Mouse (Mus musculus): Measurements from ENCODE around the gene Vps53. TPM values are rescaled to one million over a fixed set of nuclear protein-coding genes. Genes with fewer than 3 reads are reported as not detected.
A peak's percentile ranks its signal among the peaks of the same experiment; 100 is the strongest.

Vps53 gene
- polyA plus RNA-seq, 1 experiment: 40.1 TPM

DNA sequence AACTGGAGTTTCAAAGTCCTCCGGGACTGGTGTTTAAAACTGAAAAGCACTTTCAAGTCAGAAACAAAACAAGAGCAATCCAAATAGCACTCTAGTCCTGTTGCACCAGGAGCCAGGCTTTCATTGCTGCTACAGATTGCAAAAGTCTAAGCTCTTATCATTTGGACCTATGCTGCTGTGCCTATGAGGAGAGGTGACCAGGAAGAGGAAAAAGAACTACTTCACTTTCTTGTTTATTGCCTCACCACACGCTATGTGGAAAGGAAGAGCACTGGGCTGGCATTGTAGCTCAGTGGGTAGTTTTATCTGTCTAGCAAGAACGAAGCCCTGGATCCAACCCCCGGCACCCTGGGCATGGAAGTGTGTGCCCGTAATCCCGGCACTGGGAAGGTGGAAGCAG is 146.1 kb downstream of the Vps53 start:
- H3K27ac ChIP-seq (ENCODE audit: insufficient read depth, low read length): no peak overlapping the region
- no peak overlapping the region for H3K4me3 ChIP-seq (ENCODE audit: insufficient read depth, low read length)
- no peak for TF ChIP-seq CTCF (IDR thresholded peaks at IDR 0.05; ENCODE audit: borderline replicate concordance, insufficient read depth, low read length)
- TF ChIP-seq POLR2A (IDR thresholded peaks at IDR 0.05; ENCODE audit: low read depth, low read length): no peak
- no peaks in the 10 kb centered on the region for H3K4me1 ChIP-seq (ENCODE audit: control insufficient read depth, insufficient read depth, low read length)

- Histone ChIP-seq H3K4me3 (ENCODE audit: insufficient read depth, low read length) (no peak overlapping the region), H3K27ac (ENCODE audit: insufficient read depth, low read length) (peak overlapping the region; percentile 30), H3K4me1 (ENCODE audit: control insufficient read depth, insufficient read depth, low read length) (no peaks in the 10 kb centered on the region)
- no peak for TF ChIP-seq POLR2A (IDR thresholded peaks at IDR 0.05; ENCODE audit: low read depth, low read length)
- TF ChIP-seq CTCF (IDR thresholded peaks at IDR 0.05; ENCODE audit: borderline replicate concordance, insufficient read depth, low read length): no peak
Measured at GRCm38 (mm10) chr11:76028072-76028465, 151.4 kb downstream of the Vps53 start.

DNA sequence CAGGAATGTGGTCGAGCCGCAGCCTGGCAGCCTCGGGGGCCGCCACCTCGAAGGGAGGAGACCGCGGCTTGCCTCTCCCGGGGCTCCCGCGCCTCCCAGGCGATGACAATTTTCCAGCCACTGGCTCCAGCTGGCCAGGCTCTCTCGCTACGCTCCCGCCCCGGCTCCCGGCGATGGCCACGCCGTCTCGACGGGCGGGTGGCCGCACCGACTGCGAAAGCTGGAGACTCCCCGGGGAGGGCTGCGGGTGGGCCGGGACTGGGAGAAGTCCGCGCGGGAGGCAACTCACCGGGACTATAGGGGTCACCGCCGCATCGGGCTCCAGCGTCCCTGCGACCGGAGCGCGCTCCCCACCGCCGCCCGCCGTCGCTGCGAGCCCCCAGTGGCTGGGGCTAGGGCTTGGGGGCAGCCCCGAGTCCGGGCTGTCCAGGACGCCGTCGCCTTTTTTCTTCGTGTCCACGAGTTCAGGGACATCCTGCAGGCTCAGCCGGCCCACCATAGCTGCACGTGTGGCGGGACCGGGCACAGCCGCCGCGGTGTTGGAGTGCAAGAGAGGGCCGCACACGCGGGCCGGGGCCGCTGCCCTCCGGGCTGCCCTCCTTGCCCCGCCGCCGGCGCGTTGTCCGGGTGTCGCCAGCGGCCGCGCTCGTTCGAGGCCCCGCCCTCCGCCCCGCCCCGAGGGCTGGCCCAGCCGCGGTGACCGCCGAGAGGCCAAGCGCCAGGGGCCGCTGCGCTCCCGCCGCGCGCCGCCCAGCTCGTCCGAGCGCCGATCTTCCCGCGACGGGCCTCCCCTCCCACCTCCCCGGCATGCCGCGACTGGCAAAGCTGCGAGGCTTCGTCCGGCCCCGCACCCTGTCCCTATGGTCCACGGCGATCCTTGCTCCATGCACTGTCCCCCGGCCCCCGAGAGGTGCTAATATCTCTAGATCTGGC is 152.0 kb downstream of the Vps53 start, which contains the start of gene Rflnb:
Gene Rflnb (minus strand): TSS at position 644 of the 933 bp plus-strand sequence.
- Histone ChIP-seq H3K4me1 (ENCODE audit: control insufficient read depth, insufficient read depth, low read length) (no peaks in the 10 kb centered on the region), H3K4me3 (ENCODE audit: insufficient read depth, low read length) (peak within 1 kb of the TSS; percentile 55), H3K27ac (ENCODE audit: insufficient read depth, low read length) (peak within 1 kb of the TSS; percentile 30)
- peak; percentile 69 for TF ChIP-seq POLR2A (IDR thresholded peaks at IDR 0.05; ENCODE audit: low read depth, low read length)
- TF ChIP-seq CTCF (IDR thresholded peaks at IDR 0.05; ENCODE audit: borderline replicate concordance, insufficient read depth, low read length): no peak

DNA sequence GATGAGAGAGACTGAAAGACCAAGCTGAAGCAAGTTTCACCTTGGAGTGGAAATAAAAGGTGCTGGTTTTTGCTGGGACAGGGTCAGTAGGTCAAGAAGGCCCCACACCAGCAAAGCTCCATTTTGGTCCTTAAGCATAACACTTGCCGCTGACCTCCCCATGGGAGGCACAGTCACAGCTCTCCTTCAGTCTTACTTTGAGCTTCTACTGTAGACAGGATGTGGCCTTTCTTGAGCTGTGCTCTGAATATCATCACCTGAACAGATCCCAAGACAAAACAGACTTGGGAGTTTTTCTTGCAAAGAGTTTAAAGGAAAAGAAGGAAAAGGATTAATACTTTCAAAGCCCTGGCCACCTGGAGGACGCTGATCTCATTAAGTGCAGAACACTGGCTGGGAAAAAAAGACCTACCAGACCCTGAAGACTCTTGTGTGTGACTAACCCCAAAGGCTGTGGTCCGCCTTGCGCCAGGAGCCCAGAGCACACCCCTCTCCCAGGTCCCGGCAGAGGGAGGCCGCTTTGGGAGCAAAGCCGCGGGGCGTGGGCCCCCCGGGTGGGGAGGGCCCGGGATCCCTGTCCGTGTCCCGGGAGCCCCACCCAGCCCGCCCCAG is 152.8 kb downstream of the Vps53 start:
- H3K4me3 ChIP-seq (ENCODE audit: insufficient read depth, low read length): peak overlapping the region; percentile 55
- H3K27ac ChIP-seq (ENCODE audit: insufficient read depth, low read length): 0 out of 2 replicates have a peak overlapping the region, but pooled peaks have one; percentile 21
- TF ChIP-seq POLR2A (IDR thresholded peaks at IDR 0.05; ENCODE audit: low read depth, low read length): no peak
- no peak for TF ChIP-seq CTCF (IDR thresholded peaks at IDR 0.05; ENCODE audit: borderline replicate concordance, insufficient read depth, low read length)
- no peaks in the 10 kb centered on the region for H3K4me1 ChIP-seq (ENCODE audit: control insufficient read depth, insufficient read depth, low read length)

DNA sequence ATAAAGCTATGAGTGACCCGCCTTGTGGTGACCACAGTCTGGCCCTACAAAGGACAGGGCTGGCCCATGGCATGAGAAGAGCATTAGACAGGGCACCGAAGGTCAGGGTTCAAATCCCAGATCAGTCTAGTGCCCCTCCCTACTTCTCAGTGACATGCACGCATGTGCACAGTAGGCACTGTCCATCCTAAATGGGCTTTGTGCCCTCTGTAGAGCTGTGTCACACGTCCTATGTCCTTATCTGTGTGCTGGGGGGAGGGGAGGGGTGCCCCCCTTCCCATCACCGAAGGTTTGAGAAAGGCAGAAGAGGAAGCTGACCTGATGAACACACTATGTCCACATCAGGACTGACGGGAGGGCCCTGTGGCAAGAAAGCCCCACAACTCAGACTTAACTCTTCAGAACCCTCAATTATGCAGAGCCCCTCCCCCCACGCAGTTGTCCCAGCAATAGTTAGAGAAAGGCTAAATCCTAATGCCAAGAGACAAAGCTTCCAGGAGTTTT is 154.3 kb downstream of the Vps53 start:
- Histone ChIP-seq H3K27ac (ENCODE audit: insufficient read depth, low read length) (no peak overlapping the region), H3K4me3 (ENCODE audit: insufficient read depth, low read length) (peak overlapping the region; percentile 55; the same call in 1 of the 2 replicates), H3K4me1 (ENCODE audit: control insufficient read depth, insufficient read depth, low read length) (no peaks in the 10 kb centered on the region)
- no peak for TF ChIP-seq POLR2A (IDR thresholded peaks at IDR 0.05; ENCODE audit: low read depth, low read length)
- no peak for TF ChIP-seq CTCF (IDR thresholded peaks at IDR 0.05; ENCODE audit: borderline replicate concordance, insufficient read depth, low read length)

DNA sequence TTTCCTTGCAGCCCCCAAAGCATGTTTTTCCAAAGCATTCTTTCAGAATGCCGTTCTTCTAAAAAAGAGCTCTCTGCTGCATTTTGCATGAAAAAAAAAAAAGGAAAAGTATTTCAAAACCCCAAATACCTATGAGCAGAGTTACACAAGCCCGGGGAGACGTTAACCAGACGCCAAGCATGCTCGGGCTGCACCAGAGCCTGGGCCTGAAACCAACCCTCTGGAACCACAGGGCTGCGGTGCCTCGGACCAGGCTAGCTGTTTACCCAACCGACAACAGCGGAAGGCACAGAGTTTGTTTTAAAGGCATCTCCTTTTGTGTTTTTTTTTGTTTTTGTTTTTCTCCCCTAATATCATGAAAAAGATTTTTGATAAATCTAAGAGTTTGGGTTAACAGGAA is 158.5 kb downstream of the Vps53 start:
- no peak overlapping the region for H3K4me3 ChIP-seq (ENCODE audit: insufficient read depth, low read length)
- no peak for TF ChIP-seq CTCF (IDR thresholded peaks at IDR 0.05; ENCODE audit: borderline replicate concordance, insufficient read depth, low read length)
- TF ChIP-seq POLR2A (IDR thresholded peaks at IDR 0.05; ENCODE audit: low read depth, low read length): no peak
- H3K4me1 ChIP-seq (ENCODE audit: control insufficient read depth, insufficient read depth, low read length): peaks cover 4% of the 10 kb centered on the region; the same call in 1 of the 2 replicates
- H3K27ac ChIP-seq (ENCODE audit: insufficient read depth, low read length): no peak overlapping the region

- no peak overlapping the region for H3K4me3 ChIP-seq (ENCODE audit: insufficient read depth, low read length)
- peaks cover 4% of the 10 kb centered on the region; the same call in 1 of the 2 replicates for H3K4me1 ChIP-seq (ENCODE audit: control insufficient read depth, insufficient read depth, low read length)
- no peak overlapping the region for H3K27ac ChIP-seq (ENCODE audit: insufficient read depth, low read length)
- TF ChIP-seq POLR2A (IDR thresholded peaks at IDR 0.05; ENCODE audit: low read depth, low read length) (no peak), CTCF (IDR thresholded peaks at IDR 0.05; ENCODE audit: borderline replicate concordance, insufficient read depth, low read length) (no peak)
Measured at GRCm38 (mm10) chr11:76019879-76020278, 159.6 kb downstream of the Vps53 start.

- peaks cover 4% of the 10 kb centered on the region; the same call in 1 of the 2 replicates for H3K4me1 ChIP-seq (ENCODE audit: control insufficient read depth, insufficient read depth, low read length)
- no peak for TF ChIP-seq CTCF (IDR thresholded peaks at IDR 0.05; ENCODE audit: borderline replicate concordance, insufficient read depth, low read length)
- TF ChIP-seq POLR2A (IDR thresholded peaks at IDR 0.05; ENCODE audit: low read depth, low read length): no peak
- no peak overlapping the region for H3K4me3 ChIP-seq (ENCODE audit: insufficient read depth, low read length)
- H3K27ac ChIP-seq (ENCODE audit: insufficient read depth, low read length): no peak overlapping the region
Measured at GRCm38 (mm10) chr11:76015814-76016213, 163.6 kb downstream of the Vps53 start.

DNA sequence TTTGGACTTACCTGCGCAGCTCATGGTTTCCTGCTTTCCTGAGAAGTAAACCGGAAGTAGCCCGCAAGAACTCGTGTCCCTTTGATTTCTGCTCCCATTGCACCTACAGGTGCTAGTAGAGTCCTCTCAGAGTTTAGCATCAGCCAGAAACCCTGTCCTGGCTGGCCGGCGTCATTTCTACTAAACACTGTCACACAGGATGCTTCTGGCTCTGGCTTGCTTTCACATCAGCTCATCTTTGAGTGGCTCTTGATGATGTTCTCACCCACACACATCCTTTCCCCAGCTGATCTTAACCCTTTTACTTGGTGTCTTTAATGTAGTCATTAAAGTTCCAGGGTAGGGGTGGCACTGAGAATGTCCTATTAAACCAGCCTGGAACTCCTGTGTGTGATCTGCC is 164.2 kb downstream of the Vps53 start:
- H3K27ac ChIP-seq (ENCODE audit: insufficient read depth, low read length): no peak overlapping the region
- peaks cover 4% of the 10 kb centered on the region; the same call in 1 of the 2 replicates for H3K4me1 ChIP-seq (ENCODE audit: control insufficient read depth, insufficient read depth, low read length)
- H3K4me3 ChIP-seq (ENCODE audit: insufficient read depth, low read length): no peak overlapping the region
- no peak for TF ChIP-seq CTCF (IDR thresholded peaks at IDR 0.05; ENCODE audit: borderline replicate concordance, insufficient read depth, low read length)
- no peak for TF ChIP-seq POLR2A (IDR thresholded peaks at IDR 0.05; ENCODE audit: low read depth, low read length)
